Mouse (Mus musculus) gastrocnemius, postnatal 25 days (tissue): ENCODE data around the gene Dpp8. TPM values are rescaled to one million over a fixed set of nuclear protein-coding genes. Genes with fewer than 3 reads are reported as not detected.

ENCODE experiments used
- total RNA-seq, 2 experiments: library from RNA; stranded (reverse); gene quantifications; 1 replicate in 1 of 2; 2 replicates in 1 of 2; pipeline ENCODE4 v1.2.3; 2021

Gene Dpp8
- total RNA-seq, 2 experiments from 2014 or later: 101 to 128 TPM

Other genes starting within 250 kb of the Dpp8 start
- 1 to 10 TPM; 3.1 to 3.4 TPM for gene Dennd4a, start 221.1 kb upstream of the Dpp8 start, total RNA-seq
- not detected for gene Slc24a1, start 80.8 kb upstream of the Dpp8 start, total RNA-seq
- gene Ints14, start 71.5 kb upstream of the Dpp8 start, total RNA-seq: 10 to 100 TPM; 15.3 to 17.8 TPM
- gene Hacd3, start 10.7 kb upstream of the Dpp8 start, total RNA-seq: 10 to 100 TPM in 1 of 2 experiments, 1 to 10 TPM in 1; 8.2 to 11.9 TPM
- gene Igdcc4, start 69.1 kb downstream of the Dpp8 start, total RNA-seq: 10 to 100 TPM; 26.4 to 27.3 TPM
- gene Igdcc3, start 108.8 kb downstream of the Dpp8 start, total RNA-seq: under 1 TPM; 0.21 to 0.33 TPM
- gene Parp16, start 162.9 kb downstream of the Dpp8 start, total RNA-seq: 1 to 10 TPM; 3.8 to 5.3 TPM
- 100 to 1,000 TPM in 1 of 2 experiments, 10 to 100 TPM in 1; 28.8 to 105 TPM for gene Cilp, start 232.8 kb downstream of the Dpp8 start, total RNA-seq